Mouse (Mus musculus): Measurements from ENCODE around the gene Tm9sf1.

The Tm9sf1 gene

GRCm38 (mm10) chr14:55643060-55643907 is at the start of gene Tm9sf1:
TSS of gene Tm9sf1 (minus strand) at chr14:55643806.
- DNase-seq (ENCODE audit: low spot score in 2 of 2): peak; percentile 91 to 93

- DNase-seq (ENCODE audit: low spot score in 2 of 2): no peak
Measured at GRCm38 (mm10) chr14:55689433-55689832, 45.8 kb upstream of the Tm9sf1 start.

- no peak for DNase-seq (ENCODE audit: low spot score in 2 of 2)
Measured at GRCm38 (mm10) chr14:55682118-55682493, 38.5 kb upstream of the Tm9sf1 start.

GRCm38 (mm10) chr14:55681160-55682117 is 37.8 kb upstream of the Tm9sf1 start, which contains the start of gene Tinf2:
TSS of gene Tinf2 (minus strand) at chr14:55681820.
- peak; percentile 93 for DNase-seq (ENCODE audit: low spot score in 2 of 2)

GRCm38 (mm10) chr14:55677615-55678014 is 34.0 kb upstream of the Tm9sf1 start:
- no peak for DNase-seq (ENCODE audit: low spot score in 2 of 2)

- DNase-seq (ENCODE audit: low spot score in 2 of 2): no peak
Measured at GRCm38 (mm10) chr14:55672741-55673060, 29.1 kb upstream of the Tm9sf1 start.

- DNase-seq (ENCODE audit: low spot score in 2 of 2): peak; percentile 95
Measured at GRCm38 (mm10) chr14:55671833-55672740, 28.5 kb upstream of the Tm9sf1 start, which contains the start of the genes Gmpr2 and Nedd8. TSS of gene Gmpr2 (plus strand) at chr14:55671941. TSS of gene Nedd8 (minus strand) at chr14:55672124.

GRCm38 (mm10) chr14:55671486-55671832 is 27.9 kb upstream of the Tm9sf1 start:
- DNase-seq (ENCODE audit: low spot score in 2 of 2): no peak

GRCm38 (mm10) chr14:55660636-55661035 is 17.0 kb upstream of the Tm9sf1 start:
- DNase-seq (ENCODE audit: low spot score in 2 of 2): no peak

- DNase-seq (ENCODE audit: low spot score in 2 of 2): peak; percentile 54 to 70
Measured at GRCm38 (mm10) chr14:55659960-55660573, 16.5 kb upstream of the Tm9sf1 start, which contains the start of gene Mdp1. TSS of gene Mdp1 (minus strand) at chr14:55660508.

GRCm38 (mm10) chr14:55658011-55658410 is 14.4 kb upstream of the Tm9sf1 start:
- no peak for DNase-seq (ENCODE audit: low spot score in 2 of 2)

GRCm38 (mm10) chr14:55656935-55657334 is 13.3 kb upstream of the Tm9sf1 start:
- no peak for DNase-seq (ENCODE audit: low spot score in 2 of 2)

GRCm38 (mm10) chr14:55651528-55651927 is 7.9 kb upstream of the Tm9sf1 start:
- no peak for DNase-seq (ENCODE audit: low spot score in 2 of 2)

- no peak for DNase-seq (ENCODE audit: low spot score in 2 of 2)
Measured at GRCm38 (mm10) chr14:55649884-55650283, 6.3 kb upstream of the Tm9sf1 start, which contains the start of gene Tssk4. TSS of gene Tssk4 (plus strand) at chr14:55650184.

- DNase-seq (ENCODE audit: low spot score in 2 of 2): no peak
Measured at GRCm38 (mm10) chr14:55644261-55644888, 769 bp upstream of the Tm9sf1 start.

GRCm38 (mm10) chr14:55642679-55643059 is 937 bp downstream of the Tm9sf1 start:
- no peak for DNase-seq (ENCODE audit: low spot score in 2 of 2)

GRCm38 (mm10) chr14:55641291-55641690 is 2.3 kb downstream of the Tm9sf1 start:
- no peak for DNase-seq (ENCODE audit: low spot score in 2 of 2)

- no peak for DNase-seq (ENCODE audit: low spot score in 2 of 2)
Measured at GRCm38 (mm10) chr14:55640816-55641215, 2.8 kb downstream of the Tm9sf1 start.

GRCm38 (mm10) chr14:55637795-55638194 is 5.8 kb downstream of the Tm9sf1 start, which contains the start of gene Gm49378:
TSS of gene Gm49378 (minus strand) at chr14:55637895.
- no peak for DNase-seq (ENCODE audit: low spot score in 2 of 2)

- peak; percentile 86 to 89 for DNase-seq (ENCODE audit: low spot score in 2 of 2)
Measured at GRCm38 (mm10) chr14:55635523-55636007, 8.0 kb downstream of the Tm9sf1 start, which contains the start of gene Ipo4. TSS of gene Ipo4 (minus strand) at chr14:55635957.
